Mouse (Mus musculus): Measurements from ENCODE around the gene Gm20431.

GRCm38 (mm10) chr2:167700018-167700417 is 38.7 kb upstream of the Gm20431 start:
- TF ChIP-seq POLR2A (IDR thresholded peaks at IDR 0.05; ENCODE audit: borderline replicate concordance, extremely low read depth, low read depth, low read length) (no peak), CTCF (IDR thresholded peaks at IDR 0.05; ENCODE audit: insufficient read depth, low read length) (no peak)

Data from lung, adult 2 months (tissue).